Mouse (Mus musculus): Measurements from ENCODE around the gene Mars. TPM values are rescaled to one million over a fixed set of nuclear protein-coding genes. Genes with fewer than 3 reads are reported as not detected.
A peak's percentile ranks its signal among the peaks of the same experiment; 100 is the strongest.

Mars gene
- polyA plus RNA-seq, 1 experiment, result 30.7 TPM

DNA sequence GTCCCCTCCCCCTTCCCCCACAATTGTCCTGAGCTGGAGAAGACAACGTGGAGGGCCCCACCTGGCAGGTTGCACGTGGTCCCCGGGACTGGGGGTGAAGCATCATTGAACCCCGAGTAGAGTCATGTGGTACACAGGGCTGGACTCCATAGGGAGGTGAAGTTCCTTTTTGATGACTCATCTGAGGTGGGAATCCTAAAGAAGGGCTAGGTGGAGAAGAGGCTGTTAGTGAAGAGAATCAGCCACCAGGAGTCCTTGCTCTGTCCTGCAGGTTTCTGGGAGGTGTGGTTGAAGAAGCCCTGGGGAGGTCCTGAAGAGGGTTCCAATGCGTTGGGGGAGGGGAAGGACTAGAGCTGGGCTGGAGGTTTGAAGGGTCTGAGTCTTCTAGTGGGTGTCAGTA is 25.4 kb upstream of the Mars start:
- no peak for TF ChIP-seq CTCF (IDR thresholded peaks at IDR 0.05; ENCODE audit: extremely low read depth, insufficient read length, insufficient replicate concordance, low read depth, low read length)
- TF ChIP-seq POLR2A (IDR thresholded peaks at IDR 0.05; ENCODE audit: low read depth, low read length), result no peak
- no peak overlapping the region for H3K4me3 ChIP-seq (ENCODE audit: low read depth, low read length)
- peaks cover 33% of the 10 kb centered on the region for H3K27me3 ChIP-seq (ENCODE audit: control insufficient read depth, insufficient read depth, low read length)
- no peak overlapping the region for H3K27ac ChIP-seq (ENCODE audit: insufficient read depth, low read depth, low read length)
- peaks cover 5% of the 10 kb centered on the region for H3K4me1 ChIP-seq (ENCODE audit: control insufficient read depth, insufficient read depth, insufficient read length, low read length)
- WGBS, result 41% methylated on average over 5 of the region's 5 CpGs
- no peaks in the 10 kb centered on the region for H3K36me3 ChIP-seq (ENCODE audit: control insufficient read depth, insufficient read depth, low read length)

- H3K4me3 ChIP-seq (ENCODE audit: low read depth, low read length), result no peak overlapping the region
- H3K36me3 ChIP-seq (ENCODE audit: control insufficient read depth, insufficient read depth, low read length), result no peaks in the 10 kb centered on the region
- H3K27ac ChIP-seq (ENCODE audit: insufficient read depth, low read depth, low read length), result no peak overlapping the region
- no peak for TF ChIP-seq CTCF (IDR thresholded peaks at IDR 0.05; ENCODE audit: extremely low read depth, insufficient read length, insufficient replicate concordance, low read depth, low read length)
- no peak for TF ChIP-seq POLR2A (IDR thresholded peaks at IDR 0.05; ENCODE audit: low read depth, low read length)
- H3K27me3 ChIP-seq (ENCODE audit: control insufficient read depth, insufficient read depth, low read length), result peaks cover 20% of the 10 kb centered on the region
- 29% methylated on average over 1 of the region's 1 CpGs for WGBS
- H3K4me1 ChIP-seq (ENCODE audit: control insufficient read depth, insufficient read depth, insufficient read length, low read length), result peaks cover 3% of the 10 kb centered on the region
Measured at GRCm38 (mm10) chr10:127335271-127335670, 23.7 kb upstream of the Mars start.

DNA sequence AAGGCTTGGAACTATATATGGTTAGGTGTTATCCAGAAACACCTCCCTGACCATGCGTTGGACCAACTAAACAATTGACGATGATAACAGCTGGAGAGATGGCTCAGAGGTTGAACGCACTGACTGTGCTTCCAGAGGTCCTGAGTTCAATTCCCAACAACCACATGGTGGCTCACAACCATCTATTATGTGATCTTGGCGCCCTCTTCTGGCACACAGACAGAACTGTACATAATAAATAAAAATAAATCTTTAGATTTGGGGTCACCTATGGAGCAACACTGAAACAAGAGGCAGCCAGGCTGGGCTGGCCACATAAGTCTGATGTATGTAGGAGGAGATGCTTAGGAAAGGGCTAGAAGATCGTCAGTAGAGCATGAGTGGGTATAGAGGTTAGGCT is 21.6 kb upstream of the Mars start:
- H3K36me3 ChIP-seq (ENCODE audit: control insufficient read depth, insufficient read depth, low read length), result peaks cover 3% of the 10 kb centered on the region; the same call in 1 of the 2 replicates
- no peak for TF ChIP-seq POLR2A (IDR thresholded peaks at IDR 0.05; ENCODE audit: low read depth, low read length)
- TF ChIP-seq CTCF (IDR thresholded peaks at IDR 0.05; ENCODE audit: extremely low read depth, insufficient read length, insufficient replicate concordance, low read depth, low read length), result peak; percentile 41; the same call in 1 of the 2 replicates
- no peak overlapping the region for H3K27ac ChIP-seq (ENCODE audit: insufficient read depth, low read depth, low read length)
- H3K27me3 ChIP-seq (ENCODE audit: control insufficient read depth, insufficient read depth, low read length), result peaks cover 9% of the 10 kb centered on the region; the same call in 1 of the 2 replicates
- H3K4me3 ChIP-seq (ENCODE audit: low read depth, low read length), result no peak overlapping the region
- no peaks in the 10 kb centered on the region for H3K4me1 ChIP-seq (ENCODE audit: control insufficient read depth, insufficient read depth, insufficient read length, low read length)
- WGBS, result 61% methylated on average over 5 of the region's 5 CpGs

DNA sequence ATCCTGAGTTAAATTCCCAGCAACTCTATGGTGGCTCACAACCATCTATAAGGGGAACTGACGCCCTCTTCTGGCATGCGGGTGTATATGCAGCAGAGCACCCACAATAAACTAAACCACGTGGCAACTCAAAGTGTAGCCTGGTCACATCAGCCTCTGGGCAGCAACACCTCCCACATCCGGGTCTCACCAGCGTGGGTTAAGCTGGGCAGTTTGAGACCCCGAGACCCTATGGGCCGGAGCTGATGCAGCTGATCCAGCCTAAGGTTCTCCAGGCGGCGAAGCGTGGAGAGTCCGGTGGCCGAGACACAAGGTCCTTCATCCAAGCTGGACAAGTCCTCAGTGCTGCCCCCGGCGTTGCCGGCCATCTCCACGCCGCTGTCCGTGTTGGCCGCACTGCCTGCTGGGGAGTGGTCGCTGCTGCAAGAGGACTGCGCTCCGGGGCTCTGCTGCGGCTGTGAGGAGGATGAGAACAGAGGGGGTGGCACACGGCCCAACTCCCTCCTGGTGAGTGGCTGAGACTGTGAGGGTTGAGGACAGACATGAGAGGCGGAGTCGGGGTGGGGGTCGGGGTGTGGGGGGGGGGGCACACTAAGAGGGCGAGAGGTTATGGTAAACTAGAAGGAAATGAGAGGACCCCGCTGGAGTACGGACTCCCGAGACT is 20.8 kb upstream of the Mars start:
- TF ChIP-seq CTCF (IDR thresholded peaks at IDR 0.05; ENCODE audit: extremely low read depth, insufficient read length, insufficient replicate concordance, low read depth, low read length) (peak; percentile 7; the same call in 1 of the 2 replicates), POLR2A (IDR thresholded peaks at IDR 0.05; ENCODE audit: low read depth, low read length) (no peak)
- 42% methylated on average over 31 of the region's 31 CpGs for WGBS
- peaks cover 3% of the 10 kb centered on the region; the same call in 1 of the 2 replicates for H3K36me3 ChIP-seq (ENCODE audit: control insufficient read depth, insufficient read depth, low read length)
- no peak overlapping the region for H3K27ac ChIP-seq (ENCODE audit: insufficient read depth, low read depth, low read length)
- H3K27me3 ChIP-seq (ENCODE audit: control insufficient read depth, insufficient read depth, low read length), result peaks cover 10% of the 10 kb centered on the region
- no peaks in the 10 kb centered on the region for H3K4me1 ChIP-seq (ENCODE audit: control insufficient read depth, insufficient read depth, insufficient read length, low read length)
- H3K4me3 ChIP-seq (ENCODE audit: low read depth, low read length), result no peak overlapping the region

DNA sequence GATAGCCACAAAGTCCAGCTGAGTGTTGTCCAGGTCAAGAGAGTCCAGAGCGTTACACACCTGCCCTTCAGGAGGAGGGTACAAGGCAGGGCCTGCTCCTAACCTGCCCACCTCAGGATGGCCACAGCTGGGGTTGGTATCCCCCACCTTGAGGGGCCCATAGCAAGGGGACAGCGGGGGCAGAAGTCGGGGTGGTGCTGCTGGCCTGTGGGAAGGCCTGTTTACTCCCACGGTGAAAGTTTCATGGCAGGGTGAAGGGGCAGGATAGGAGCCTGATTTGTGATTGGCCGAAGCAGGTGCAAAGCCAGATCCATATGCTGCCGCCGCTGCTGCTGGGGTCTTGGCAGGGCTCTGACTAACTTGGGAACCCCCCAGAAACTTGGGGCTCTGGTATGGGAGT is 18.6 kb upstream of the Mars start:
- H3K4me3 ChIP-seq (ENCODE audit: low read depth, low read length), result no peak overlapping the region
- no peak overlapping the region for H3K27ac ChIP-seq (ENCODE audit: insufficient read depth, low read depth, low read length)
- H3K36me3 ChIP-seq (ENCODE audit: control insufficient read depth, insufficient read depth, low read length), result peaks cover 3% of the 10 kb centered on the region; the same call in 1 of the 2 replicates
- WGBS, result 65% methylated on average over 7 of the region's 7 CpGs
- peaks cover 13% of the 10 kb centered on the region for H3K4me1 ChIP-seq (ENCODE audit: control insufficient read depth, insufficient read depth, insufficient read length, low read length)
- no peak for TF ChIP-seq CTCF (IDR thresholded peaks at IDR 0.05; ENCODE audit: extremely low read depth, insufficient read length, insufficient replicate concordance, low read depth, low read length)
- no peak for TF ChIP-seq POLR2A (IDR thresholded peaks at IDR 0.05; ENCODE audit: low read depth, low read length)
- peaks cover 23% of the 10 kb centered on the region; the same call in 1 of the 2 replicates for H3K27me3 ChIP-seq (ENCODE audit: control insufficient read depth, insufficient read depth, low read length)

- WGBS, result 66% methylated on average over 18 of the region's 18 CpGs
- TF ChIP-seq POLR2A (IDR thresholded peaks at IDR 0.05; ENCODE audit: low read depth, low read length) (no peak), CTCF (IDR thresholded peaks at IDR 0.05; ENCODE audit: extremely low read depth, insufficient read length, insufficient replicate concordance, low read depth, low read length) (no peak)
- Histone ChIP-seq H3K27ac (ENCODE audit: insufficient read depth, low read depth, low read length) (no peak overlapping the region), H3K4me1 (ENCODE audit: control insufficient read depth, insufficient read depth, insufficient read length, low read length) (peaks cover 15% of the 10 kb centered on the region), H3K27me3 (ENCODE audit: control insufficient read depth, insufficient read depth, low read length) (peaks cover 23% of the 10 kb centered on the region; the same call in 1 of the 2 replicates), H3K36me3 (ENCODE audit: control insufficient read depth, insufficient read depth, low read length) (peaks cover 3% of the 10 kb centered on the region; the same call in 1 of the 2 replicates), H3K4me3 (ENCODE audit: low read depth, low read length) (no peak overlapping the region)
Measured at GRCm38 (mm10) chr10:127327461-127328145, 16.0 kb upstream of the Mars start.

GRCm38 (mm10) chr10:127326828-127327227 is 15.2 kb upstream of the Mars start:
- 31% methylated on average over 29 of the region's 29 CpGs for WGBS
- peaks cover 15% of the 10 kb centered on the region for H3K4me1 ChIP-seq (ENCODE audit: control insufficient read depth, insufficient read depth, insufficient read length, low read length)
- peak overlapping the region; percentile 60 for H3K4me3 ChIP-seq (ENCODE audit: low read depth, low read length)
- no peak overlapping the region for H3K27ac ChIP-seq (ENCODE audit: insufficient read depth, low read depth, low read length)
- TF ChIP-seq CTCF (IDR thresholded peaks at IDR 0.05; ENCODE audit: extremely low read depth, insufficient read length, insufficient replicate concordance, low read depth, low read length) (no peak), POLR2A (IDR thresholded peaks at IDR 0.05; ENCODE audit: low read depth, low read length) (no peak)
- peaks cover 19% of the 10 kb centered on the region; the same call in 1 of the 2 replicates for H3K27me3 ChIP-seq (ENCODE audit: control insufficient read depth, insufficient read depth, low read length)
- H3K36me3 ChIP-seq (ENCODE audit: control insufficient read depth, insufficient read depth, low read length), result peaks cover 3% of the 10 kb centered on the region; the same call in 1 of the 2 replicates

Data from small intestine, adult 2 months (tissue).